Mouse (Mus musculus): ENCODE measurements around the gene Adamts18.
"Not testable (repeated sequence)": the region's sequence is repeated elsewhere in the genome, so short reads cannot be mapped to it uniquely, and the experiment has no call there.

Adamts18 gene

GRCm38 (mm10) chr8:113838211-113838610 lies 10.3 kb downstream of the Adamts18 start:
- peak; percentile 42 for DNase-seq

GRCm38 (mm10) chr8:113837570-113837915 lies 11.0 kb downstream of the Adamts18 start:
- no peak for DNase-seq

GRCm38 (mm10) chr8:113836892-113837569 lies 11.5 kb downstream of the Adamts18 start:
- DNase-seq = no peak

- no peak for DNase-seq
Observed at GRCm38 (mm10) chr8:113833644-113834043, 14.9 kb downstream of the Adamts18 start.

GRCm38 (mm10) chr8:113827270-113827669 lies 21.3 kb downstream of the Adamts18 start:
- no peak for DNase-seq

- no peak for DNase-seq
Observed at GRCm38 (mm10) chr8:113820983-113821587, 27.5 kb downstream of the Adamts18 start.

- no peak for DNase-seq
Observed at GRCm38 (mm10) chr8:113813966-113814365, 34.6 kb downstream of the Adamts18 start.

GRCm38 (mm10) chr8:113811521-113811920 lies 37.0 kb downstream of the Adamts18 start:
- DNase-seq = no peak

- DNase-seq = no peak
Observed at GRCm38 (mm10) chr8:113809929-113810328, 38.6 kb downstream of the Adamts18 start.

GRCm38 (mm10) chr8:113803830-113804611 lies 44.5 kb downstream of the Adamts18 start:
- no peak for DNase-seq

- DNase-seq = no peak
Observed at GRCm38 (mm10) chr8:113801551-113801950, 47.0 kb downstream of the Adamts18 start.

GRCm38 (mm10) chr8:113800556-113800955 lies 48.0 kb downstream of the Adamts18 start:
- DNase-seq = not testable (repeated sequence)

- no peak for DNase-seq
Observed at GRCm38 (mm10) chr8:113799550-113799949, 49.0 kb downstream of the Adamts18 start.

- DNase-seq = no peak
Observed at GRCm38 (mm10) chr8:113791856-113792255, 56.7 kb downstream of the Adamts18 start.

GRCm38 (mm10) chr8:113791061-113791460 lies 57.5 kb downstream of the Adamts18 start:
- no peak for DNase-seq

- DNase-seq = no peak
Observed at GRCm38 (mm10) chr8:113783711-113784110, 64.8 kb downstream of the Adamts18 start.

GRCm38 (mm10) chr8:113781554-113781953 lies 67.0 kb downstream of the Adamts18 start:
- DNase-seq = no peak

GRCm38 (mm10) chr8:113775361-113775760 lies 73.2 kb downstream of the Adamts18 start:
- peak; percentile 21 for DNase-seq

GRCm38 (mm10) chr8:113768861-113769410 lies 79.6 kb downstream of the Adamts18 start:
- DNase-seq = no peak

GRCm38 (mm10) chr8:113765121-113765520 lies 83.4 kb downstream of the Adamts18 start:
- no peak for DNase-seq

- DNase-seq = no peak
Observed at GRCm38 (mm10) chr8:113763592-113764355, 84.8 kb downstream of the Adamts18 start.

- no peak for DNase-seq
Observed at GRCm38 (mm10) chr8:113762101-113762500, 86.4 kb downstream of the Adamts18 start.

GRCm38 (mm10) chr8:113755866-113756265 lies 92.7 kb downstream of the Adamts18 start:
- DNase-seq = no peak
